Mouse (Mus musculus) gastrocnemius, postnatal 25 days (tissue): Measurements from ENCODE around the gene Gm17387. TPM values are rescaled to one million over a fixed set of nuclear protein-coding genes. Genes with fewer than 3 reads are reported as not detected.
"Not testable (repeated sequence)": the region's sequence is repeated elsewhere in the genome, so short reads cannot be mapped to it uniquely, and the experiment has no call there.

ENCODE experiments used
- DNase-seq: peaks from one replicate; pipeline ENCODE4 v3.0.0; 2022
- total RNA-seq, 2 experiments: library from RNA; stranded (reverse); gene quantifications; 1 replicate in 1 of 2; 2 replicates in 1 of 2; pipeline ENCODE4 v1.2.3; 2021

The Gm17387 gene
- total RNA-seq, 2 experiments from 2014 or later = not detected

DNA sequence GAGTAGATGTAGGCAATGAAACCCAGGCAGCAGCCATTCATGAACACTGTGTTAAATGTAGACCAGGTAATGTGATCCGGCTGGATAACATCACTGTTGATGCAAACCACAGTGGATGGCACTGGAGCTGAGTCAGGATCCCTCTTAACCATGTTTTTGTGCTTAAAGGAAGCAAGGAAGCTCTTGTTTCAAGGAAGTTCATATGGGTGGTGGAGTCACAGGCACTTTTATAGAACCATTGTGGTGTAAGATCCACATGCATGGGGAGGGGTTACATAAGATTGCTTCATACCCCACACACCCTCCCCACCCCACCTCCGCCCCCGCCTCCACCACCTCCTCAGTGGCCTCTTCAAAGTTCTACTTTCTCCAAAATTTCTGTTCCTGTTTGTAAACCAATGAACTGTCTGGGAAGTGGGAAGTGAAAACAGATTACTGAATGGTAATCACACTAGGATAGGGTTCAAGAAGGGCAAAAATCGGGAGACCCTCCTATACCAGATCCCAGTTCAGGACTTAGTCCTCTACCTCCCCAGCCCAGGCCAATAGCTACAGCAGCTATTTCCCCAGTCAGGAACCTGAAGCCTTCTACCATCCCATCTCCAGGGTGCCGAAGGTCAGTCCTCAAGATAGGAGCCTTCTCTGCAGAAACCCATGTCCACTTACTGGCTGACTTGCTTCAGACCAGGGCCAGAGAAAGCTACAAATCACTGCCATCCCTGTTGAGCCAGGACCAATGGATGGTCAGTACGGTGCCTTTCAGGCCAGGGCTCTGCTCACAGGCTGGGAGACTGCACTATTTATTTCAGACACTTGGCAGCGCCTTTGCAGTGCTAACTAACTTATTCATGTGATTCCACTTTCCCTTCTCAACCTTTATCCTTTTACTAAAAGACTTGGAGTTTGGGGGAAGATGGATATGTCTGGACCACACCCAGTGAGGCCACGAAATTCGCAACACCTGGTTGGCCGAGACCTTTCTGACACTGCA, 11.9 kb upstream of the Gm17387 start:
- no peak for DNase-seq

GRCm38 (mm10) chr7:141017824-141018223, 11.1 kb upstream of the Gm17387 start, which contains the start of gene Ifitm6:
TSS of gene Ifitm6 (minus strand) at chr7:141017924.
- DNase-seq = not testable (repeated sequence)

DNA sequence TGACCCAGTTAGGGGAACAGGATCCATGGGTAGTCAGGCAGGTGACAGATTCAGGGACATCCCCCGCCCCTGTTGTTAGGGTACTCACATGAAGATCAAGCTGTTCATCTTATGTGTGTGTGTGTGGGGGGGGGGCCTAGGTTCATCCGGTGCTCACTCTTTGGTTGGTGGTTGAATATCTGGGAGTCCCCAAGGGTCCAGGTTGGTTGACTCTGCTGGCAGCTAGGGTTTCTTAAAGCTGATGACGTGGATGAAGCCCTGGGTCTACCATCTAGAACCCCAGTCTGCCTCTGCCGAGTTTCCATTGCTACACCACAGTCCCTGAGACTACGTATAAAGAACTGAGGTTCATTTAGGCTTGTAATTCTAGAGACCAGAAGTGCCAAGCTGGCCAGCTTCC, 9.9 kb upstream of the Gm17387 start:
- no peak for DNase-seq

GRCm38 (mm10) chr7:141021489-141022449, 7.2 kb upstream of the Gm17387 start:
- DNase-seq = no peak

DNA sequence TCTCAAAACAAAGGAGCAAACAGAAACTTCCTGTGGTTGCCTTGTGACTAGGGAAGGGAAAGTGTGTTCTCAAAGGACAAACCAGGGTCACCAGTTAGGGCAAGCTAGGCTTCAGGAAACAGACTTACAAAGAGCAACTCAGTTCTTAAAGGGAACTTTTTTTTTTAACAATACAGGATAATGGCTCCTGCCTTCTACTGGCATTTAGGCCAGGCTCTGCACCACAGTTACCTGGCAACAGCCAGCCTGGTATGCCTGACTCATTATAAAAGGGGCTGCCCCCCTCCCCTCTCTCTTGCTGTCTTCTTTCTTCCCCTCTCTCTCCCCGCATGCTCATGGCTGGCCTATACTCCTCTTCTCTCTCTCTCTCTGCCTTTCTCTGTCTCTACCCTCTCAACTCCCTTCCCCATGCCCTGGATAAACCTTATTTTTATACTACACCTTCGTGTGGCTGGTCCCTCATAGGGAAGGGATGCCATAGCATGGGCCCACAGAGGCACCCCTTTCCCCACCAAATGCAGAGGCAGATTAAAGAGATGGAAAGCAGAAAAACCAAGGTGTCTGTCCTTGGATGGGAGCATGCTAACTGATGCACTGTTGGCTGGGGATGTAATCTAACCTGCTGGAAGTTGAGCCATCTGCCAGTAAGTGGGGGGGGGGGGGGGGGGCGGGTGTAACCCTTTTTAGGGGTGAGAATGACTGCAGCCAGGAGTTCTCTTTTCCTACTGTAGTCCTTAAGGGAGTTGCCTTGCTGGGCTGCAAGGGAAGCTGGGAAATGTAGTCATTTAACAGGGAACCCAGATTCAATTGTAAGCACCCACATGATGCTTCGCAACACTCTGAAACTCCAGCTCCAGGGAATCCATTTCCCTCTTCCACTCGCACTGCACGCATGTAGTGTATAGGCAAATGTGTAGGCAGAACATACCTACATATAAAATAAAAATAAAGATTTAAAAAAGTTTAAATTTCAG, 3.8 kb upstream of the Gm17387 start:
- DNase-seq = no peak

DNA sequence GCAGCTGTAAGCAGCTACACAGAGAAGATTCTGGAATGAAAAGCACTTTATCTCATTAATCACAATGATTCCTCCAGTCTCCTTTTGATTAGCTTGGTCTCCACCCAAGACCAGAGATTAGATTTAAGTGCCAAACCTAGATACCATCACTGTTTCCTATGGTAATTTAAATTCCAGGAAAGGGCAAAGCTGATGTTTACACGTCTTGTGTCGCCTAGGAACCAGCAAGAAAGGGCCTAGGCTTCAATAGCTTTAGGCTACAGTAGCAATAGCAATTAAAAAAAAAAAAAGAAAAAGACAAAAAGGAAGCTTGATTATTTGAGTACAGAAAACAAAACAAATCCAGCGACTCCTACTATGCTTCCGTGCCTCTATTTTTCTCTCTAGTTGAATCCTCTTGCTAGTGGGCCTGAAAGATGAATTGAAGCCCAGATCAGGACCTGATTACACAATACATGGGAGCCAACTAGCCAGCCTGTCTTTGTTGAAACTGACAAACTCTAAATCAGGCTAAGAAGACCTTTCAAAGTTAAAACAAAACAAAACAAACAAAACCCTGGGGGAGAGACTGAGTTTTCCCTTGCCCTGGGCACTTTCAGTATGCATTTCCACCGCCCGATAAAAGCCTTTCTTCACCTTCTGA, 2.7 kb upstream of the Gm17387 start:
- DNase-seq = no peak

DNA sequence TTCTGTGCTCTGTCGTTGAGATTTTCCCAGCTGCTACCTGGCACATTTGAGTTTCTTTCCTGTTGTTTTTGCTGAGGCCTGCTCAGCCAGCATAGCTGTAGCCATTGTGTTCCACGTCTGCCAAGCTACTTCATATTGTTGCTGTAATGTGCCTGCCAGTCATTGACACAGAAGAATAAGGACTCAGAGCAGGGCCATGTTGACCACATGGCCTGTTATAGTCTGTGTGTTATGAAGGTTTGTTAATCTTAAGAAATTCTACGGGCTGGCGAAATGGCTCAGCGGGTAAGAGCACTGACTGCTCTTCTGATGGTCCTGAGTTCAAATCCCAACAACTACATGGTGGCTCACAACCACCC, 2.2 kb upstream of the Gm17387 start:
- DNase-seq = no peak

DNA sequence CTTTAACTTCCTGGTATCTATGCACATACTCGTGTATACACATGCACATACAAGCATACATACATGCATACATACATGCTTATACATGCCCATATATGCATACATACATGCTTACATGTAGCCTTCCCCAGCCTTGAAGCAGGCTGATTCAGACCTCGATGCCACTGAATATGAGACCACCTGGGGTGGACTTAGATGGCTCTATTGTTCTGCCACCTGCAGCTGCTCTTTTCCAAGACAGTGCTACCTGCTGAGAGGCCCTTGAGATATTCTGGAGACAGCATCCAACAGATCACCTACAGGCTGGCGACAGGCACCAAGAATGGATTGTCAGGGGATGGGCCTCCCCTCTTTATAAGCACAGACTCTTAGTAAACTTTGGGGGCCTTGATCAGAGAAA, 1.5 kb downstream of the Gm17387 start:
- DNase-seq = no peak

DNA sequence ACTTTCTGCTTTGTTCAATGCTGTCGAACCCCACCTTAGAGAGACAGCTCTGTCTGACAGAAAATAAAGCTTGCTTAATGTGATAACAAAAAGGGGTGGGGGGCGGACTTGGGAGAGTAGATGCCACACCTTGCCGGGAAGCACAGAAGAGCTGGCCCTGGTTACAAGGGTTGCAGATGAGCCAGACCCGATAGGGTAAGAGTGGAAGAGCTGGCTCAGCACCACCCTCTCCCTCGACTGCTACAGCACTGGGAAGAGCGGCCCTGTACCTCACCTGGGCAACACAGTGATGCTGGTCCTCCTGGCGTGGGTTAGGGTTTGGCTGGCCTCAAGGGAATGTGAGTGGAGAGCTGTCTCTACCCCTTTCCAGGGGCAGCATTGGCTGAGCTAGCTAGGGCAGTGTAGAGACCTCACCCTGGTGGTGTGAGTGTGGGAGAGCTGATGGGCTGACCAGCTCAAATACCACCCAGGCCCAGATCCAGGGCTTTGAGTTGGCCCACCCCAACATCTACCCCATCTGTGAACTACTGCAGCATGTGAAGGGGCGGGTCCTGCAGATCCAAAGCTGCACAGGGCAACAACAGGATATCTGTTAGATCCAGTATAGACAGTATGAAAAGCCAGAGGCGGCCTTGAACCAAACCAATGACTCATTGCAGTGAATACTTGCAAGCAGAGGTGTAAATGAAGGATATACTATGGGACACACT, 3.7 kb downstream of the Gm17387 start:
- no peak for DNase-seq

DNA sequence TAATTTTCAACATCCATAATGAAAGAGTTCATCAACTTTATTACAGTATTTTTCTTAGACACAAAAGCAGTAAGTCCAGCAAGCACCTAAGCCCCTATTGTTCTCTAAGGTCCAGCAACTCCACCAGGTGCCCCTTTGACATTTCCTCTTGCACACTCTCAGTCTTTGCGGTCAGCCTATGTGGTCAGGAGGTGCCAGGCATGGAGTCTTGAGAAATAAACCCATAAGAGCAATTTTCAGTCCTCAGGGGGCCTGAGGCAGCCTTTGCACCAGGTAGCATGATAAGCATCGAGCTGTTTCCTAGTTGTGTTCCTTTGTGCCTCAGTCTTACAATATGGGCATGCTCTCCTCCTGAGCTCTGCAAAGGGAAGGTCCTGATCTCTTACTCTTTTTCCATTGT, 7.7 kb downstream of the Gm17387 start:
- DNase-seq = not testable (repeated sequence)

DNA sequence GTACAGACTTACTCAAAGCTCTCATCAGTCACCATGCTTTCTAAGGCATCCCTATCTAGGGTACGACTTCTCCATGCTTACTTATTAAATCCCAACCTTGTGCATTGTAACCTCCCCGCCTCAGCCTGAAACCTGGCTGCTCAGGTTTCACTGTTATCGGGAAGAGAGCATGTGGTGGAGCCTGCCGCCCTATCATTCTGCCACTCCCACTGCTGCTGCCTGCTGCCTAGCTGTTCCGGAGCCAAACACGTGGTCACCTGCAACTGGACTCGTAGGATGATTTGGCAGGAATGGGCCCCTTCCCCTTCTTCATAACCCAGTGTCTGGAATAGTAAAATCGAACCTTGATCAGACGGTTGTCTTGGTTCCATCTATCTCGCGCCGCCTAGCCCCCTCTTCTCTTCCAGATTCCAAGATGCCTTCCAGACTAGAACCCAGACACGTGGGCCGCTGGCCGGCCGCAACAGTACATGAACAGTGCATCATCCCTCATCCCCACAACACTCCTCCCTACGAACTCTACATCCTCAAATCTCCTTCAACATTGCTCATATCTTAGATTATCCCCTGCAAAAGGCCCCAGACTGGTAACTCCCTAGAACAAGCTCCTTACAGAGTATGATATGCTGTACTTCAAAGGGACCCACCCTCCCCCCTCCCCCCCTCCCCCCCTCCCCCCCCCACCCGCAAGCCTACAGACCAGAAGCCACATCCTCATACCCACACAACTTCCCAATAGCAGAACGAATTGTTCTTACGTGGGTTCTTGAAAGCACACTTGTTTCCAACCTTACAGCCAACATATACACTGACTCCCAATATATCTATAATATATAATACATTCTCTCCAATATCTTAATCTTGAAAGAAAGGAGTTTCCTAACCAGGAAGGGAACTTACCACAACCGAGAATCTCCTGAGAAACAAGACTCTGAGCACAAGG, 9.4 kb downstream of the Gm17387 start:
- no peak for DNase-seq

GRCm38 (mm10) chr7:141039386-141040107, 10.6 kb downstream of the Gm17387 start:
- DNase-seq = no peak

GRCm38 (mm10) chr7:141040867-141041606, 12.1 kb downstream of the Gm17387 start:
- no peak for DNase-seq

DNA sequence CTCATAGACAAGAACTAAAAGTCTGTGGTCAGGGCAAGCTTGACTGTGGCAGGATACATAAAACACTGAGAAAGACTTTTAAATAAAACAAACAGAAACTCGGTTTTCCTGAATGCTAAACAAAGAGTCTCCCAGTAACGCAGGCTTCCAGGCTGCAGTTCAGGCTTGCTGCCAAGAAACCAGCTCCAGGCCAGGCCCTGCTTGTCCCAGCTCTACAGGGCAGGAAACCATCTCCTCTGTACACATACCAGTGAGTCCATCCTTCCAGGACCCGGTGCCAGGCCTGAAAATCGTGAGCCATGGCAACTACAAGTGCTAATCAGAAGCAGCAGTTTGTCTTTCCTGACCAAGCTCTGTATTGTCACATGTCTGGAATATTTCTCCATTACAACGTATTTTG, 12.7 kb downstream of the Gm17387 start:
- peak; percentile 78 for DNase-seq

GRCm38 (mm10) chr7:141042539-141042938, 13.6 kb downstream of the Gm17387 start:
- DNase-seq = no peak

DNA sequence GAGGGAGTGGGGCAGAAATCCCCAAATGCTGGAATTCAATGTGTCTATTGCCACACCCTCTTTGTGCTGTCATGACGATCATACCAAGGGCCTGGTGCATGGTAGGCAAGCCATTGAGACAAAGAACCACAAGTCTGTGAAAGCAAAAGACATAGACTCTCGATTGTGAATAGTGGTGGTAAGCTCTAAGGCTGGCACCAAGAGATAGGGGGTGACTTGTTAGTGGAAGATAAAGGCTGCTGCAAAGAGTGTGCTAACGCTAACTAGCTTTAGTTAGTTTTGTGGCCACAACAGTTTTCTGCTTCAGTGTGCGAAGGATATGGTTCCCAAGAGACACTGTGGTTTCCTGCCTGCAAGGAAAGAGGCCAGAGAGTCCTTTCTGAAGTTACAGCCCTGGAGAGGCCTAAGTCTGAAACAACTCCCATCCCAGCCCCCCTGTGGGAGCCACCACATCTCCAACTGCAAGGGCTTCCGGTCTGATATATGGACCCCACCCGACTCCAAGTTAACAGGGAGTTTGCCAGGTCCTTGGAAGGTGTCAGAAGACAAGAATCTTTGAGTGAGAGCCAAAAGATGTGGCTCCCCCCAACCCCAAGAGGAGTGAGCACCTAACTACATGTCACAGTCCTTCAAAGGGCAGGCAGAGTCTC, 18.1 kb downstream of the Gm17387 start:
- DNase-seq = peak; percentile 60

- DNase-seq = peak; percentile 87
Measured at GRCm38 (mm10) chr7:141047581-141048225, 18.8 kb downstream of the Gm17387 start.
